Mouse (Mus musculus): ENCODE data around the gene Rps6ka2.
A peak's percentile ranks its signal among the peaks of the same experiment; 100 is the strongest.
"Not testable (repeated sequence)": the region's sequence is repeated elsewhere in the genome, so short reads cannot be mapped to it uniquely, and the experiment has no call there.

The Rps6ka2 gene

GRCm38 (mm10) chr17:7270506-7270905, 100.6 kb downstream of the Rps6ka2 start:
- peak; percentile 22 to 24 for DNase-seq (ENCODE audit: low spot score in 2 of 2)

- no peak for DNase-seq (ENCODE audit: low spot score in 2 of 2)
Observed at GRCm38 (mm10) chr17:7271522-7272134, 101.7 kb downstream of the Rps6ka2 start.

- peak; percentile 73 to 83 for DNase-seq (ENCODE audit: low spot score in 2 of 2)
Observed at GRCm38 (mm10) chr17:7273054-7273453, 103.1 kb downstream of the Rps6ka2 start.

DNA sequence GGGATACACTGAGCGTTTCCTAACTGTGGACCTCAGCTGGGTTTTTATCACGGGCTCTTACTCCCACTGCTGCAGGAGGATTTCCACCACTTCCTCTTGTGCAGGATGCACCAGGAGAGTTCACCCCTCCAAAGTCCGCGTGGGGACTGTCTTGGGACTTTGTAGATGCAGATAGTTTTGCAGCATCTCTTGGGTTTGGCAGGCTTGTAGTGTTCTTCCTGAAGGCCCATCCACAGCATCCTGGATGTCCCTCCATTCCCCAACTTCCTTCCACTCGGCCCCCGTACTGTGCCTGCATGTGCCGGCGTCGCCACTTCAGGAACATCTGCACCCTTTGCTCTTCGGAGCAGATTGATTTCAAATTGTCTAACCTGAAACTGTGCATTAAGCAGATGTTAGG, 103.9 kb downstream of the Rps6ka2 start:
- peak in 1 of 2 experiments; percentile 45 for DNase-seq (ENCODE audit: low spot score in 2 of 2)

DNA sequence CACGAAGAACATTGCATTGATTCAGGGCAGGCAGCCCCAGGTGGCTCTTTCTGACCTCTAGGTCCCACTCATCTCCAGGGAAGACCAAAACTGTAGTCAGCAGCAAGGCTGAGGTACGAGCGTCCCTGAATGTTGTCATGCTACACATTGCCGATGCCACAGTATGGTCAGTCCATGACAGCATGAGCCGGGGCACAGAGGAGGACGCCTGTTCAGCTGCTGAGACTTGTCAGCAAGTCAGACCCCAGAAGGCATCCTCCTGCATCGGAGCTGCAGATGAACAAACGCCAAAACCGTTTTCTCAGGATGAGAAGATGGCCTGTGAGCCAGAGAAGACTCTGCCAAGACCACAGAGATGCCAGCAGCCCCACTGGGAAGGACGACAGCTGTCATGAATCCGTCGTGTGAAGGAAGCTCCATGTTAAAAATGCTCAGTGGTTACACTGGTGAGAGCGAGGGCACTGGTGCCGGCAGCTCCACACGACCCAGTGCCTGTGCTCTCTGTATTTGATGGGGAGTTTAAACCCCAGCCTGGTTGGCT, 108.9 kb downstream of the Rps6ka2 start:
- DNase-seq (ENCODE audit: low spot score in 2 of 2) = no peak

DNA sequence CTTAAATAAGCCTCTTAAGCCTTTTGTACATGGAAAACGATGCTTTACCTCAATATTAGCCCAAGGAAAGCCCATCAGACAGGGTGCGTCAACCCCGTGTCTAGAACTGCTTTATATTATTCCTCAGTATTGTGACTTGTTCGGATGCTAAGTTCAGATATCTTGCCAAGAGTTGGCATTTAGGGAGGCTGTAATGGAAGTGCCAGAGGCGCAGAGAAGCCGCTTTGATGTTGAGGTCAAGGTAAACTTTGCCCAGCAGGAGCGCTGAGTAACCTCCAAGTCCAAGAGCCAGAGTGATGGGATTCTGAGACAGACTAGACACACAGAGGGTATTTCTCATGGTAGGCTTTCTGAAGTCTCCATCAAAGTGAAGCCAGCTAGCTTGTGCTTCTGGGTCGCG, 109.3 kb downstream of the Rps6ka2 start:
- DNase-seq (ENCODE audit: low spot score in 2 of 2) = no peak

- DNase-seq (ENCODE audit: low spot score in 2 of 2) = peak; percentile 50 to 70
Observed at GRCm38 (mm10) chr17:7284297-7284910, 114.5 kb downstream of the Rps6ka2 start.

DNA sequence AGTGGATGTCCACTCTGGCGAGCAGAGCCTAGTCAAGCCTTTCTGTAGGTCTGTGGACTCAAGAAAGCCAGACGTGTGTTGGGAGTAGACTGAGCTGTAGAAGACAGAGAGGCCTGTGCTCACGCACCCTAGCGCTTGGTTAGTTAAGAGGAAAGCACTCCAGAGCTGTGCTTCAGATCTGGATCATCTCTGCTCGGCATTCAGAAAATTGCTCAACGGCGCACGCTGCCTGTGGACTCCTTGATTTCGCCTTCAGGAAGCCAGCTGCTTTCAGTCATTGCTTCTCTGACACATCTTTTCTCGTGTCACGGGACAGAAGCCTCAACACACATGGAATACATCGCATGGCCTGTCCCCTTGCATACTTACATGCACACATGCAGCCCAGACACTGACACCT, 115.4 kb downstream of the Rps6ka2 start:
- DNase-seq (ENCODE audit: low spot score in 2 of 2) = no peak

DNA sequence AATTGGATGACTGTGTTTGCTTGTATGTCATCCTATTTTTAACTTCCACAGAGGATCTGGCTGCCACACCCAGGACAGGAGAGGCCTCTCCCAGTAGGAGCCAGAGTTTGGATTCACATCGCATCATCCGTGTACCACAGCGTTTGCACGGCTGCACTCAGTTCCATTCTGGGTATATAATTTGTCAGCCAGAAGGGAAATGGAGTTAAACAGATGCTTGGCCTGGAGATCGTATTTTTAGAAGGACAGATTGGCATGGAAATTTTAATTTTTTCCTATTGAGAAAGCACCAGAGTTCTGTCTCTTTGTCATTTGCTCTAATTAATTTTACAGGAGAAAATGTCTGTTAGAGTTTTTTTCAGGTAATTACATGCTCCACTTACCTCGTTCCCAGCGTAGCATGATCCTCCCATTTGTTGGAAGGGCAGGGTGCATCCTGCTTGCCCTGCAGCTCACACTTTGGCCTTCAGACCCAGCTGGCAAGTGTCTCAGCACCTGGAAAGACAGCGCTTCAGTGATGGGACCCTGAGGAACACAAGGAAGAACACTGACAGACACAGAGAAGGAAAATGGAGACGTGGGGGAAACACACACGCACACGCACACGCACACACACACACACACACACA, 116.6 kb downstream of the Rps6ka2 start:
- DNase-seq (ENCODE audit: low spot score in 2 of 2) = no peak

- DNase-seq (ENCODE audit: low spot score in 2 of 2) = no peak
Observed at GRCm38 (mm10) chr17:7292012-7292684, 122.2 kb downstream of the Rps6ka2 start.

DNA sequence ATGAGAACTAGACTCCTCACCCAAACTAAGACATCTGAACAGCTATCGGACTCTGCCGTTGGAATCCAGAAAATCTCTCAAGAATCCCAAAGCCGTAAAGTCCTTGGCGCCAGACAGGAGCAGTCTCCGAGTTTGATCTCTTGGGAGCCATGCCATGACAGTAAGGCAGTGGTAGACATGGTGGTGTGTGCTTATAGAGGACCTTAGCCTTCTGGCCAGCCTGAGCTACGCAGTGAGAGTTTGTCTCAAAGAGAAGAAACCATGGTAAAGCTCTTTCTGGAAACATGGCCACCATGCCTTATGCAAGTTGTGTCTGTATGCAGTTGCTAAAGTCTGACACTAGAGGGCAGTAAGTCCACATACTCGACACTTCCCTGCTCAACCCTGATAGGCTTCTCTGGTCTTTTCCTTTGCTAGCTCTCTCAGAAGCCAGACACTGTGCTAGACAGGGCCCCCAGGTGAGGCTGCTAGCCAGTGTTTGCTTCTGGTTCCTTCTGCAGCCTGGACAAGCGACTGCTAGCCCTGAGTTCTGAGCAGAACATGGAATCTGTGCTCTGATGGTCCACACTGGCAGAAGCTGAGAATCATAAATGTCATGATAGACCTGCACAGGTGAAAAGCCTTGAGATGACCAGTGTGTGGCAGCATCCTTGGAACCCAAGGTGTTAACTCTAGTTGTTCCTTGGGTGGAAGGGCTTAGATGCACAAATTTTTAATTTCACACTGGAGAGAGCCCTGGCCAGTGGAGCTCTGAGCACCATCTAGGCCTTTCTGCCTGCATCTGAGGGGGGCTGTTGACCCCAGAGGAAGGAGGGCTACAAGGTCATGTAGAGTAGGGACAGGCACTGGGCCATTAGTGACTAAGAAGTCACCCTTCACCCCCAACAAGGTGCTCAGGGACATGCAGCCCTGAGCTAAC, 136.6 kb downstream of the Rps6ka2 start:
- DNase-seq (ENCODE audit: low spot score in 2 of 2) = peak; percentile 43 to 47

DNA sequence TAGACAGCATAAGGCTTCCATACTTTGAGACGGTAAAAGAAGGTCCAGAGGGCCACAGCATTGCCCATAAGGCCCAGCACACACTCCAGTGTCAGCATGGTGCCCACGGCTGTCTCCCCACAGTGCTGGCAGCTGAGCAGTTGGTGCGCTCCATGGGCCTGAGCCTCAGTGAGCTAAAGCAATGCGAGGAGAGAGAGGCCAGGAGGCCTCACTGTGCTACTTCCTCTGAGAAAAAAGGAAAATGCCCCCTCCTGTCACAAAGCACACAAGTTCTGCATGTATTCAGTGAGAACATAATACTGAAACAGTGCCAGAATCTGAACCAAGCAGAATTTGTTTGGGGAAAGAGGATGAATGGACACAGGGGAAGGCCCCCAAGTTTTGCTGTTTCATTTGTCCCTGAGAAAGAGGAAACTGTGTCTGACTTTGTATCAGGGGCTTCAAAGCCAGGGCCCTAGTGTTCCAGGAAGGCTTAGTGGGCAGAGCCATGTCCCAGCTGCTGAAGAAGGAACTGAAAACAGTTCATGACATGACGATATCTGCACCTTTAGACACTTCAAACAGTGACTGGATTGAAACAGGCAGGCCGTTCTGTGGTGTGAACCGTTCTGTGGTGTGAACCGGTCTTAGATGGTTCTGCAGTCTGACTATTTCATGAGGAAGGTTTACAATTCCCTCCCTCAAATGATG, 145.9 kb downstream of the Rps6ka2 start:
- DNase-seq (ENCODE audit: low spot score in 2 of 2) = peak; percentile 11 to 42

DNA sequence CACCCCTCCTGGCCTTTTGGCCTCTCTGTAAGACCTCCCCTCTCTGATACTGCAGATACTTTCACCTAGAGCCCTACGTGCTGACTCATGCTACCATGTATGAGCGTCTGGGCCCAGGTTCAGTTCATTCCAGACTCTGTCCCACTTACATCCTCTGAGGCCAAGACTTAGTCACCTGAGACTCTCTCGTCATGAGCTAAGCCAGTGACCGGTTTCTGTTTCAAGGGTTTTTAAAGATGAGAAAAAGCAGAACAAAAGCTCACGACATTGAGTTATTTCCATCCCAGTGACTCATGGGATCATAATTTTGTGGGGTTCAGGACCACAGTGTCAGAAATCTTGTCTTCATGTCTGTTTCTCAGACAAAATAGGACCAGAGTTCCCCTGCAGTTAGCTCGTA, 149.9 kb downstream of the Rps6ka2 start:
- DNase-seq (ENCODE audit: low spot score in 2 of 2) = not testable (repeated sequence)

- not testable (repeated sequence) for DNase-seq (ENCODE audit: low spot score in 2 of 2)
Observed at GRCm38 (mm10) chr17:7324346-7324745, 154.4 kb downstream of the Rps6ka2 start, which contains the start of gene Tcp10a. TSS of gene Tcp10a (plus strand) at chr17:7324646.

- DNase-seq (ENCODE audit: low spot score in 2 of 2) = not testable (repeated sequence)
Observed at GRCm38 (mm10) chr17:7326415-7326814, 156.5 kb downstream of the Rps6ka2 start.

DNA sequence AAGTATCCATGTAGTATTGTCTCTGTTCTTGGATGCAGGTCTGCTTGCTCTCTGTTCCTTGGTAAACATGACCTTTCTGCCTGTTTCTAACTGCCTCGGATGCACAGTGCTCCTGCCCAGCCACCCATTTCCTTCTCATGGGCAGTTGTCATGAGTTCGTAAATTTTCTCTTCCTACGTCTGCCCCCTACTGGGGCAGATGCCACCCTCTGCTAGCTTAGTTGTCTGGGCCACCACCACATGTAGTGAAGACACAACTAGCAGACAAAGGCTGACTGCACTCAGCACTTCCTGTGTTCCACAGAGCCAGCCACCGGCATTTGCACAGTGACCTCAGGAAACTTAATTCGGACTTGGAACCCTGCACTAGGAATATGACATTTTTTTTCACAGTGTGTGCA, 162.8 kb downstream of the Rps6ka2 start:
- not testable (repeated sequence) for DNase-seq (ENCODE audit: low spot score in 2 of 2)

- not testable (repeated sequence) for DNase-seq (ENCODE audit: low spot score in 2 of 2)
Observed at GRCm38 (mm10) chr17:7337381-7337780, 167.5 kb downstream of the Rps6ka2 start.

DNA sequence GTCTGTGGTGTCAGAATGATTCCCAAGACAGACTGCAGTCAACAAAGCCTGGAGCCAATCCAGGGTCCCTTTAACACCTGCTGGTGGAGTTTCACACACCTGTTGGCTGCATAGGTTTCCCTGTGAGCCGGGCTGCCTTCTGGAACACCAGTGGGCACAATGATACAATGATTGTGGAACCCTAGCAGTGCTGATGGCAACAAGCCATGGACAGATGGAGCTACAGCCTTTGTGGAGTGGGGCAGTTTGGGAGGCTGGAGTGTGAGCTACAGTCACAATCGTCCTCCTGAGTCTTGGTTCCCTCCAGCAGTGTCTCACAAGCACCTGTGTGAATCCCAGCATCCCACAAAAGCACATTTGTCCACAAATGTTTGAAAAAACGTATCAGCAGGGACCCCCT, 178.8 kb downstream of the Rps6ka2 start:
- not testable (repeated sequence) for DNase-seq (ENCODE audit: low spot score in 2 of 2)

DNA sequence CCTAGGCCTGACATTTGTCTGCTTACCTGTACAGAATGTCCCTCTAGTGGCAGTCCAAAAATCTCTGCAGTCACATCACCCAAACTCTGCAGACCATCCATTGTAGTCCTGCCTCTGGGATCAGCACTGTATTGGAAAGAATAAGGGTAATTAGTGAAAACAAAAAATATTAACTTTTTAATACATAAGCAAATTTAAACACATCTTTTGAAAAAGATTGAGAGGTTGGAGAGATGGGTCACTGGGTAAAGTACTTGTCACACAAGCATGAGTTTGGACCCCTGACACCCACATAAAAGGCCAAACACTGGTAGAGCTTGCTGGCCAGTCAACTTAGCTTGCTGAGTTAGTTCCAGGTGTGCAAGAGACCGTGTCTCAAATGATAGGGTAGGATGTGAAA, 182.7 kb downstream of the Rps6ka2 start, which contains the start of gene Ttll2:
Gene Ttll2, minus strand, starts transcription at position 101 of the 400 bp plus-strand sequence.
- not testable (repeated sequence) for DNase-seq (ENCODE audit: low spot score in 2 of 2)

Data from heart, adult 9 months (tissue).